ENCODE assay signal across 21 mouse cellular contexts in the genomic region with DNA sequence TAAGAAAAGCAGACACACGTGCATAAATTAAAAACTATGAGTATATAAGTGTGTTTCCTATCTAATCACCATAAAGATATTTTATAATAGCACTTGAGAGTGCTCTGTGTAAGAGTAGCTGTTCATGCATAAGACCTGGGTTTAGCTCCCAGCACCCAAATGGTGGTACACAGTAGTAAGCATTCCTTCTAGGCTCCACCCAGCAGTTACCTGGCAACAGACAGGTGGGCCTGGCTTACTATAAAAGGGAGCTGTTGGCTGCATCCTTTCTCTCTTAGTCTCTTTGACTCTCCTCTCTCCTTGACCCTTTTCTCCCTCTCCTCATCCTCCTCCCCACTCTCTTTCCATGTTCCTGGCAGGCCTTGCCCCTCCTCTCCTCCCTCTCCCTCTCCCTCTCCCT.
"Had no signal": no experiment of that assay in that cellular context is flagged by ENCODE, and none has a peak within 500 bp of the region (broad histone marks: within the 10 kb centered on the region; RNA-seq: fewer than 3 reads in every experiment).

No protein-coding gene starts in this region.

- H3K27me3 ChIP-seq: liver, embryonic 15.5 days; lung, embryonic 15.5 days; megakaryocyte, embryonic 14.5 days; midbrain, embryonic 13.5 days; midbrain, embryonic 15.5 days; neural tube, embryonic 13.5 days; neural tube, embryonic 15.5 days; stomach, embryonic 15.5 days had no signal

- H3K4me2 ChIP-seq: liver, embryonic 15.5 days; lung, embryonic 15.5 days; midbrain, embryonic 11.5 days; midbrain, embryonic 13.5 days; midbrain, embryonic 15.5 days; neural tube, embryonic 13.5 days; neural tube, embryonic 15.5 days; stomach, embryonic 15.5 days had no signal

- H3K9ac ChIP-seq: liver, embryonic 15.5 days; liver, postnatal 0 days; lung, embryonic 15.5 days; midbrain, embryonic 13.5 days; midbrain, embryonic 15.5 days; neural tube, embryonic 13.5 days; neural tube, embryonic 15.5 days; stomach, embryonic 15.5 days had no signal

- ATAC-seq: liver, postnatal 0 days; lung, postnatal 0 days; midbrain, embryonic 13.5 days; midbrain, embryonic 15.5 days had no signal

- H3K36me3 ChIP-seq: liver, embryonic 15.5 days; lung, embryonic 15.5 days; midbrain, embryonic 13.5 days; midbrain, embryonic 15.5 days; neural tube, embryonic 13.5 days; neural tube, embryonic 15.5 days; stomach, embryonic 15.5 days had no signal

- H3K4me1 ChIP-seq: lung, embryonic 15.5 days; midbrain, embryonic 15.5 days; neural tube, embryonic 13.5 days; neural tube, embryonic 15.5 days; stomach, embryonic 15.5 days had no signal

- DNase-seq: liver, postnatal 0 days; lung, adult 2 months; lung, postnatal 14 days; lung, postnatal 36 days; retina, postnatal 1 day; right cerebral cortex, adult 18-20 months; right cerebral cortex, postnatal 14 days; thymus, postnatal 14 days; thymus, postnatal 36 days had no signal

- H3K4me3 ChIP-seq: liver, embryonic 15.5 days; lung, embryonic 15.5 days; megakaryocyte, embryonic 14.5 days; midbrain, embryonic 13.5 days; midbrain, embryonic 15.5 days; neural tube, embryonic 13.5 days; neural tube, embryonic 15.5 days; stomach, embryonic 15.5 days had no signal

- H3K27ac ChIP-seq: liver, embryonic 15.5 days; lung, embryonic 15.5 days; macrophage; midbrain, embryonic 13.5 days; midbrain, embryonic 15.5 days; neural tube, embryonic 13.5 days; neural tube, embryonic 15.5 days; stomach, embryonic 15.5 days; stomach, postnatal 0 days had no signal

- H3K9me3 ChIP-seq: liver, embryonic 15.5 days; lung, embryonic 15.5 days; megakaryocyte, embryonic 14.5 days; midbrain, embryonic 13.5 days; midbrain, embryonic 15.5 days; neural tube, embryonic 13.5 days; neural tube, embryonic 15.5 days; stomach, embryonic 15.5 days had no signal
